Comparison of ENCODE assay signal across 8 mouse cellular contexts in the genomic region with DNA sequence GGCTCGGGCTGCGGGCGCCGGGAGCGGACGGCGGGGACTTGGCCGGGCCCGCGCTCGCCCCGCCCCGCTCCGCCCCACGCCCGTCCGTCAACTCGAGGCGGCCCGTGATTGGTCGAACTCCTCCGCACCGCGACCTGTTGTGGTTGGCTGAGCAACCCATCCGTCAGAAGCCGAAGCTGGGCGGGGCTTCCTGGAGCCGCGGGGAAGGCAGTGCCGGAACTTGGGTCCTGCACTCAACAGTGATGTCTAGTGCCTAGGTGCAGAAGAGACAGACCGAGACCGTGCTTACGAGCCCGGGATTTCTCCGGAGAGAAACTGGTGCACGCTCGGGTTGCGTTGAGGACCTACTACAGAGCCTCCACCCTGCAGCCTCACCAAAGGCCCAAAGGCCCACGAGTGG. TPM values are rescaled to one million over a fixed set of nuclear protein-coding genes. Genes with fewer than 3 reads are reported as not detected.
DNase-seq lines count a peak whose midpoint lies in the region; ATAC-seq and TF ChIP-seq lines count a peak whose summit lies in the region.

A gene (minus strand): TSS at position 58 of the 400 bp plus-strand sequence.
A gene (plus strand): TSS at position 210 of the 400 bp plus-strand sequence.

- WGBS in hindbrain, embryonic 10.5 days: under 1% methylated on average over 39 of the region's 39 CpGs
- WGBS in lung, postnatal 0 days: under 1% methylated on average over 26 of the region's 39 CpGs

- peak; percentile 92 for ATAC-seq in frontal cortex, adult (ENCODE audit: low TSS enrichment)
- ATAC-seq in lung, postnatal 0 days: peak; percentile 96

- no peaks in the 10 kb centered on the region for H3K9me3 ChIP-seq in hindbrain, embryonic 10.5 days
- no peaks in the 10 kb centered on the region for H3K9me3 ChIP-seq in lung, postnatal 0 days (ENCODE audit: low read length)

- H3K4me3 ChIP-seq in hindbrain, embryonic 10.5 days: peak within 1 kb of the TSS; percentile 83
- H3K4me3 ChIP-seq in lung, postnatal 0 days (ENCODE audit: low read depth, low read length): peak within 1 kb of the TSS; percentile 90

- peak within 1 kb of the TSS; percentile 93 for H3K4me2 ChIP-seq in lung, postnatal 0 days (replicated peaks; ENCODE audit: low read depth, low read length)

- no peaks in the 10 kb centered on the region for H3K27me3 ChIP-seq in hindbrain, embryonic 10.5 days (ENCODE audit: insufficient read depth, poor library complexity, severe bottlenecking)
- H3K27me3 ChIP-seq in lung, postnatal 0 days (replicated peaks; ENCODE audit: insufficient read depth, low read length): no peaks in the 10 kb centered on the region

- peak; percentile 90 for DNase-seq in MEL-GATA-1-ER (ENCODE audit: extremely low read depth, low read depth)
- DNase-seq in cerebellum, adult 8-10 months: peak; percentile 97
- DNase-seq in hindbrain, embryonic 10.5 days (ENCODE audit: low spot score): peak; percentile 98
- peak; percentile 97 for DNase-seq in layer of hippocampus, adult 9-11 months
- peak; percentile 98 for DNase-seq in lung, postnatal 0 days (ENCODE audit: low spot score)
- DNase-seq in ovary, postnatal 14 days (ENCODE audit: low spot score): peak; percentile 96
- DNase-seq in thymus, postnatal 14 days: peak; percentile 99

- TF ChIP-seq EP300 in lung, postnatal 0 days (IDR thresholded peaks at IDR 0.05): no peak

- peak within 1 kb of the TSS; percentile 83 for H3K9ac ChIP-seq in lung, postnatal 0 days (replicated peaks; ENCODE audit: low read depth)

- H3K4me1 ChIP-seq in hindbrain, embryonic 10.5 days (replicated peaks): peaks cover 44% of the 10 kb centered on the region
- H3K4me1 ChIP-seq in lung, postnatal 0 days (ENCODE audit: insufficient read depth, low read depth, low read length): peaks cover 14% of the 10 kb centered on the region; the same call in 1 of the 2 replicates

- H3K27ac ChIP-seq in hindbrain, embryonic 10.5 days: peak within 1 kb of the TSS; percentile 95
- peak within 1 kb of the TSS; percentile 90 for H3K27ac ChIP-seq in lung, postnatal 0 days (ENCODE audit: low read length)

- H3K36me3 ChIP-seq in hindbrain, embryonic 10.5 days: peaks cover 46% of the 10 kb centered on the region
- peaks cover 29% of the 10 kb centered on the region for H3K36me3 ChIP-seq in lung, postnatal 0 days (ENCODE audit: insufficient read depth, low read length)

- TF ChIP-seq CTCF in lung, postnatal 0 days (IDR thresholded peaks at IDR 0.05): no peak

RNA-seq across cellular contexts. Expression of the first gene that starts in this region (rescaled TPM):
- polyA plus RNA-seq in hindbrain, embryonic 10.5 days (2016; fragmentation: Nextera tagmentation; extraction: Ambion mirVana): 96.8 and 115 TPM in 2 replicates
- polyA plus RNA-seq in lung, postnatal 0 days (2015; fragmentation: Nextera tagmentation; extraction: Ambion mirVana): 121 and 126 TPM in 2 replicates

RNA-seq across cellular contexts. Expression of the second gene that starts in this region (rescaled TPM):
- polyA plus RNA-seq in hindbrain, embryonic 10.5 days (2016; fragmentation: Nextera tagmentation; extraction: Ambion mirVana): 14.9 and 17.3 TPM in 2 replicates
- 6.8 and 7.4 TPM in 2 replicates for polyA plus RNA-seq in lung, postnatal 0 days (2015; fragmentation: Nextera tagmentation; extraction: Ambion mirVana)

Comparison
In these comparisons a context has a peak if more than half of its experiments do, and no peak if none do; other contexts are left out.
1. Peak in every context shown above with its lines: DNase-seq, ATAC-seq, H3K4me3 ChIP-seq and H3K27ac ChIP-seq.